Comparison of ENCODE assay signal across 16 mouse cellular contexts in the genomic region with DNA sequence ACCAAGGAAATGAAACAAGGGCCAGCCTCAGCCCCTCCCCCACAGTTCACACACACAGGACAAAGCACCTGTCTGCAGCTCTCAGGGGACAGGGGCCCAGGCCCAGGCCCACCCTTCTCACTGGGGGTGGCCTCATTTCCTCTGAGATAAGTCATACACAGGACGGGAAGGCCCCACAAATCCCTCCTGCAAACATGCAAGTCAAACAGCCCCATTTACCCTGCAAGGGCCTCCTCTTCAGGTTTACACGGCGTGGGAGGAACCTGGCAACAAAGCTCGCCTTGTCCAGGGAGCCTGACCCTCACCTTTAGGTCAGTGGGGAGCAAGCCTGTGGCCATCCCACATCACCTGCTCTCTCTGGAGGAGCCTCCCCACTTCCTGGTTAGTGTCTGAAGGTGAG.
DNase-seq lines count a peak whose midpoint lies in the region; ATAC-seq and TF ChIP-seq lines count a peak whose summit lies in the region.
"Had no signal": no experiment of that assay in that cellular context is flagged by ENCODE, and none has a peak within 500 bp of the region (broad histone marks: within the 10 kb centered on the region; RNA-seq: fewer than 3 reads in every experiment).

No protein-coding gene starts in this region.

- ATAC-seq in liver, embryonic 16.5 days (ENCODE audit: low read depth): peak; percentile 60
- ATAC-seq in liver, postnatal 0 days: no peak
- no peak for ATAC-seq in limb, embryonic 12.5 days (ENCODE audit: insufficient number of reproducible peaks, insufficient read depth, low FRiP score, low TSS enrichment, low read depth)
- ATAC-seq: lung, postnatal 0 days; midbrain, embryonic 13.5 days; Patski had no signal

- no peaks in the 10 kb centered on the region; the same call in none of the 2 replicates for H3K4me1 ChIP-seq in liver, embryonic 16.5 days (ENCODE audit: control insufficient read depth, low read depth, low read length)
- peaks cover 4% of the 10 kb centered on the region for H3K4me1 ChIP-seq in liver, postnatal 0 days (ENCODE audit: insufficient read depth)
- H3K4me1 ChIP-seq in CH12.LX (ENCODE audit: control insufficient read depth in 1 of 2, insufficient read depth in 2 of 2): peaks cover 0 to 8% of the 10 kb centered on the region in 2 experiments; a peak in 2 of 4 replicates
- peaks cover 9% of the 10 kb centered on the region; the same call in 1 of the 2 replicates for H3K4me1 ChIP-seq in limb, embryonic 12.5 days (replicated peaks)

- no peak for DNase-seq in liver, postnatal 0 days
- DNase-seq in CH12.LX (ENCODE audit: extremely low read depth): peak; percentile 3
- peak; percentile 39 for DNase-seq in R1 (ENCODE audit: low read depth, low spot score)
- DNase-seq in adrenal gland, postnatal 10 days: no peak
- no peak for DNase-seq in left cerebral cortex, postnatal 4 days
- DNase-seq: cerebellum, adult 9-11 months; heart, adult 18-20 months; kidney, adult 11 months; kidney, postnatal 14 days; spleen, adult 18-20 months had no signal

- no peak overlapping the region for H3K9ac ChIP-seq in liver, embryonic 16.5 days (ENCODE audit: low read depth, low read length)
- H3K9ac ChIP-seq in liver, postnatal 0 days (replicated peaks): no peak overlapping the region
- H3K9ac ChIP-seq in CH12.LX (ENCODE audit: insufficient read depth, low read depth): no peak overlapping the region
- H3K9ac ChIP-seq in limb, embryonic 12.5 days (replicated peaks): no peak overlapping the region
- H3K9ac ChIP-seq: midbrain, embryonic 13.5 days; neural tube, embryonic 13.5 days had no signal

- H3K79me2 ChIP-seq in CH12.LX (replicated peaks; ENCODE audit: control insufficient read depth, extremely low read depth, insufficient read depth, poor library complexity, severe bottlenecking): no peaks in the 10 kb centered on the region

- H3K27me3 ChIP-seq in liver, embryonic 16.5 days (ENCODE audit: control insufficient read depth, insufficient read depth, low read depth, low read length): no peaks in the 10 kb centered on the region
- no peaks in the 10 kb centered on the region for H3K27me3 ChIP-seq in liver, postnatal 0 days (ENCODE audit: insufficient read depth, low read length)
- peaks cover 2% of the 10 kb centered on the region for H3K27me3 ChIP-seq in CH12.LX (replicated peaks)
- H3K27me3 ChIP-seq in limb, embryonic 12.5 days: no peaks in the 10 kb centered on the region
- H3K27me3 ChIP-seq: midbrain, embryonic 13.5 days; neural tube, embryonic 13.5 days; Patski had no signal

- H3K9me3 ChIP-seq in liver, embryonic 16.5 days (replicated peaks; ENCODE audit: control insufficient read depth, low read length): no peaks in the 10 kb centered on the region
- no peaks in the 10 kb centered on the region for H3K9me3 ChIP-seq in liver, postnatal 0 days (ENCODE audit: low read length)
- H3K9me3 ChIP-seq in CH12.LX (replicated peaks; ENCODE audit: low read length): peaks cover 49% of the 10 kb centered on the region
- H3K9me3 ChIP-seq in limb, embryonic 12.5 days: no peaks in the 10 kb centered on the region
- H3K9me3 ChIP-seq: midbrain, embryonic 13.5 days; neural tube, embryonic 13.5 days had no signal

- no peak for TF ChIP-seq EP300 in liver, postnatal 0 days (IDR thresholded peaks at IDR 0.05; ENCODE audit: low read depth)
- no peak for TF ChIP-seq EP300 in CH12.LX (IDR thresholded peaks at IDR 0.05; ENCODE audit: low read length)

- 15% methylated on average over 4 of the region's 4 CpGs for WGBS in liver, embryonic 16.5 days (ENCODE audit: insufficient replicate concordance)
- 32% methylated on average over 4 of the region's 4 CpGs for WGBS in liver, postnatal 0 days (ENCODE audit: insufficient replicate concordance)
- WGBS in limb, embryonic 12.5 days: 59% methylated on average over 4 of the region's 4 CpGs

- no peak for TF ChIP-seq RAD21 in CH12.LX (IDR thresholded peaks at IDR 0.05; ENCODE audit: low read depth, low read length)

- H3K4me3 ChIP-seq in liver, embryonic 16.5 days (ENCODE audit: low read depth, low read length): no peak overlapping the region
- no peak overlapping the region for H3K4me3 ChIP-seq in liver, postnatal 0 days (ENCODE audit: low read depth, low read length)
- no peak overlapping the region for H3K4me3 ChIP-seq in CH12.LX (replicated peaks in 1 of 3; ENCODE audit: low read depth in 2 of 3, low read length in 2 of 3, poor library complexity in 1 of 3)
- H3K4me3 ChIP-seq in limb, embryonic 12.5 days (replicated peaks): no peak overlapping the region
- H3K4me3 ChIP-seq: midbrain, embryonic 13.5 days; neural tube, embryonic 13.5 days had no signal

- no peak for TF ChIP-seq CTCF in liver, postnatal 0 days (IDR thresholded peaks at IDR 0.05; ENCODE audit: low read depth)
- no peak for TF ChIP-seq CTCF in CH12.LX (conservative IDR thresholded peaks at IDR 0.05 in 1 of 2, IDR thresholded peaks at IDR 0.05 in 1 of 2; ENCODE audit: low read depth in 2 of 2, low read length in 2 of 2)

- no peak for TF ChIP-seq POLR2A in CH12.LX (IDR thresholded peaks at IDR 0.05; ENCODE audit: low read depth, low read length)

- no peaks in the 10 kb centered on the region for H3K36me3 ChIP-seq in liver, embryonic 16.5 days (ENCODE audit: control insufficient read depth, insufficient read depth)
- no peaks in the 10 kb centered on the region for H3K36me3 ChIP-seq in liver, postnatal 0 days (replicated peaks; ENCODE audit: insufficient read depth, low read length)
- H3K36me3 ChIP-seq in CH12.LX (replicated peaks in 1 of 2; ENCODE audit: control insufficient read depth in 1 of 2, insufficient read depth in 1 of 2, low read length in 1 of 2): no peaks in the 10 kb centered on the region
- H3K36me3 ChIP-seq in limb, embryonic 12.5 days: peaks cover 62% of the 10 kb centered on the region

- in situ Hi-C loops in CH12.LX (cut with MboI; ENCODE audit: low pct_ligation_motif_present, low pct_unique_long_range_greater_than_20kb, low sequenced_read_pairs): no loop called here

- H3K27ac ChIP-seq in liver, embryonic 16.5 days (ENCODE audit: low read length): no peak overlapping the region
- H3K27ac ChIP-seq in liver, postnatal 0 days (ENCODE audit: low read depth): no peak overlapping the region
- H3K27ac ChIP-seq in CH12.LX (ENCODE audit: insufficient read depth, low read depth): no peak overlapping the region
- H3K27ac ChIP-seq in limb, embryonic 12.5 days: peak overlapping the region; percentile 31; the same call in 1 of the 2 replicates
- H3K27ac ChIP-seq: midbrain, embryonic 13.5 days; neural tube, embryonic 13.5 days had no signal

- dilution Hi-C loops in CH12.LX (cut with MboI; ENCODE audit: extremely low pct_ligation_motif_present, extremely low pct_unique_long_range_greater_than_20kb, low sequenced_read_pairs): no loop called here

- H3K4me2 ChIP-seq in liver, embryonic 16.5 days (ENCODE audit: low read depth, low read length): no peak overlapping the region
- no peak overlapping the region for H3K4me2 ChIP-seq in liver, postnatal 0 days (ENCODE audit: low read depth, low read length)
- H3K4me2 ChIP-seq in CH12.LX (ENCODE audit: insufficient read depth, low read depth, poor library complexity, severe bottlenecking): no peak overlapping the region
- no peak overlapping the region for H3K4me2 ChIP-seq in limb, embryonic 12.5 days
- H3K4me2 ChIP-seq: midbrain, embryonic 13.5 days; neural tube, embryonic 13.5 days had no signal

- intact Hi-C loops in left cerebral cortex, postnatal 4 days (cut with DNase I): loop anchor here (10.0 kb wide), 1 partner anchor 59 kb away; the partner anchor contains the start of gene Dlg5

TF ChIP-seq in CH12.LX, 34 proteins besides CTCF, POLR2A, EP300 and RAD21:
- TF ChIP-seq MAX (IDR thresholded peaks at IDR 0.05; ENCODE audit: low read length): no peak
- no peak for TF ChIP-seq E2F4 (IDR thresholded peaks at IDR 0.05; ENCODE audit: insufficient replicate concordance, low read depth, low read length)
- TF ChIP-seq POLR2AphosphoS2 (IDR thresholded peaks at IDR 0.05; ENCODE audit: low read depth, low read length): no peak
- TF ChIP-seq MAZ (IDR thresholded peaks at IDR 0.05; ENCODE audit: low read depth, low read length): no peak
- no peak for TF ChIP-seq BHLHE40 (IDR thresholded peaks at IDR 0.05; ENCODE audit: low read depth, low read length)
- TF ChIP-seq USF1 (IDR thresholded peaks at IDR 0.05; ENCODE audit: low read depth, low read length): no peak
- no peak for TF ChIP-seq USF2 (conservative IDR thresholded peaks at IDR 0.05; ENCODE audit: low read depth, low read length)
- TF ChIP-seq ZC3H11A (IDR thresholded peaks at IDR 0.05; ENCODE audit: low read depth, low read length): no peak
- TF ChIP-seq MYC (IDR thresholded peaks at IDR 0.05; ENCODE audit: low read depth, low read length): no peak
- TF ChIP-seq CHD2 (IDR thresholded peaks at IDR 0.05; ENCODE audit: low read length): no peak
- TF ChIP-seq MAFK (IDR thresholded peaks at IDR 0.05; ENCODE audit: insufficient replicate concordance, low read length): no peak
- TF ChIP-seq UBTF (IDR thresholded peaks at IDR 0.05; ENCODE audit: low read depth, low read length): no peak
- no peak for TF ChIP-seq ELF1 (IDR thresholded peaks at IDR 0.05; ENCODE audit: low read depth, low read length)
- TF ChIP-seq ZMIZ1 (IDR thresholded peaks at IDR 0.05; ENCODE audit: low read depth, low read length): no peak
- no peak for TF ChIP-seq JUND (conservative IDR thresholded peaks at IDR 0.05; ENCODE audit: low read depth, low read length)
- TF ChIP-seq KAT2A (IDR thresholded peaks at IDR 0.05; ENCODE audit: insufficient replicate concordance, low read length): no peak
- TF ChIP-seq GABPA (IDR thresholded peaks at IDR 0.05; ENCODE audit: insufficient replicate concordance, low read depth, low read length): no peak
- no peak for TF ChIP-seq JUN (IDR thresholded peaks at IDR 0.05; ENCODE audit: insufficient read depth, low read depth, low read length)
- TF ChIP-seq SIN3A (IDR thresholded peaks at IDR 0.05; ENCODE audit: low read length): no peak
- no peak for TF ChIP-seq TBP (conservative IDR thresholded peaks at IDR 0.05; ENCODE audit: low read depth, low read length)
TF ChIP-seq in CH12.LX: peak in this region for 0.

Comparison
In these comparisons a context has a peak if more than half of its experiments do, and no peak if none do; other contexts are left out.
1. DNase-seq: peak in CH12.LX (single experiment) and R1 (single experiment); none in liver, postnatal 0 days (single experiment), adrenal gland, postnatal 10 days (single experiment) and left cerebral cortex, postnatal 4 days (single experiment).